Mouse (Mus musculus): ENCODE measurements around the gene Pabpc4l. TPM values are rescaled to one million over a fixed set of nuclear protein-coding genes. Genes with fewer than 3 reads are reported as not detected.

The Pabpc4l gene
- 0.63 TPM for polyA plus RNA-seq (2014; fragmentation: Illumina TruSeq; extraction: RNeasy Lipid Tissue Mini Kit (QIAGEN cat#74804); ENCODE audit: low replicate concordance)

GRCm38 (mm10) chr3:46447481-46448265 lies at the start of gene Pabpc4l:
Gene Pabpc4l, minus strand, starts transcription at chr3:46448219.

Data from small intestine, adult 10 weeks (tissue).